Mouse (Mus musculus) embryonic fibroblast, embryonic 13.5 days (primary cell): ENCODE data around the gene Sim2.

Experiments used
- CTCF ChIP-seq: IDR thresholded peaks from 2 replicates; pipeline ENCODE4 v1.5.1; 2011; ENCODE audit warnings: mild to moderate bottlenecking, control low read depth, low read length, moderate library complexity, borderline replicate concordance; ENCODE audit not compliant: insufficient read depth
- POLR2A ChIP-seq: IDR thresholded peaks from 2 replicates; pipeline ENCODE4 v1.6.1; 2011; ENCODE audit warnings: low read depth, mild to moderate bottlenecking, control low read depth, low read length, moderate library complexity

DNA sequence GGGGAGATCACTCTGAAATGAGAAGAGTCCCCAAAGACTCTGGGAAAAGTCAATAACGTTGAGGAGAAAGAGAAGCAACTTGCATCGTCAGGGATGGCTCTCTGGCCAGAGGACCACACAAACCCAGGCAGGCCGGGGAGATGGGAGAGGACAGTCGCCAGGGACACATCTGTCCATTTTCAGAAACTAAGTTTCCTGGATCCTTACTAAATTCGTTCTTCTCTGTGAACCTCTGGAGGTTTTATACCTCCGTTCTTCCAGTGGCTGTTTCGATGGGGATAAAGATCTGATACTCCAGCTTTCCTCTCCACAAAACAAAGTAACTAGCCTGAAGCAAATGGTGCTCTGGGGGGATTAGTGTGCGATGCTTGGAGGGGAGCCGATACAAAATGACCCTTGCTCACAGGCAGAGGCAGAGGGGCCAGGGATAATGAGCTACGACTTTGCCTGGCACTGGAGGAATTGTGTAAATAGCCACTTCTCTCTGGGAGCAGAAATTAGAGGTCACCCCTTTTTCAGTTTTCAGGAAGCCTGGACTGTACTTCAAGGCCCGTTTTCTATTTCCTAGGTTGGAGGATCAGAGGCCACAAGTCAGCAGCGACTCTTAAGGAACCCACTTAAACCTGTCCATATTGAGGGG, 7.9 kb downstream of the Sim2 start:
- TF ChIP-seq CTCF (no peak), POLR2A (no peak)
